Mouse (Mus musculus): ENCODE data around the gene Rbfox3. TPM values are rescaled to one million over a fixed set of nuclear protein-coding genes. Genes with fewer than 3 reads are reported as not detected.

The Rbfox3 gene
- polyA plus RNA-seq, 1 experiment from 2014 or later: 51.1 TPM

DNA sequence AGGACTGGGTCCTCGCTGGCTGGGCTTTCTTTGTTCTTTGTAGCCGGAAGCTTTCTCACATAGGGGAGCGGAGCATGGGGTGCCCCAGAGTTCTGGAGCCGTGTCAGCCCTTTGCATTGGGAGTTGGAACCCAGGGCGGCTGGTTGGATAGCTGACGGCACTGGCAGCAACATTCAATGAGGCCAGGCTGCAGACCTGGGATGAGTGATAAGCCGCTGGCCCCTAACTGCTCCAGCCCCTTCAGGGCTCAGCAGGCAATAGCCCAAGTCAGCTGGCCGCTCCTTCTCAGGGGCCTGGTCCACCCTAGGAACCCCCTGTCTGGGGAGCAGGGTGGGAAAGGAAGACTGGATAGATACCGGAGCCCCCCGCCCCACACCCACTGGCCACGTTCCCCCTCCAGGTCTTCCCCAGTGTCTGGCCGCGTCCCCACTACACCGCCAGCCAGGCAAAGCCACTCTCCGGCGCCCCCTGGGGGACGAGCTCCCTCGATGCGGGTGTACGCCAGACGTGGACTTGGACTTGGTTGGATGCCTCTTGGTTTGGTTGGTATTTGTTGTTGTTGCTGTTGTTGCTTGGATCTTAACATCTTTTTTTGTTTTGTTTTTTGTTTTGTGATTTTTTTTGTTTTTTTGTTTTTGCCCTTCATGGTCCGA is 420.7 kb downstream of the Rbfox3 start:
- Histone ChIP-seq H3K4me2 (replicated peaks) (peak overlapping the region; percentile 24), H3K9ac (replicated peaks) (no peak overlapping the region)

DNA sequence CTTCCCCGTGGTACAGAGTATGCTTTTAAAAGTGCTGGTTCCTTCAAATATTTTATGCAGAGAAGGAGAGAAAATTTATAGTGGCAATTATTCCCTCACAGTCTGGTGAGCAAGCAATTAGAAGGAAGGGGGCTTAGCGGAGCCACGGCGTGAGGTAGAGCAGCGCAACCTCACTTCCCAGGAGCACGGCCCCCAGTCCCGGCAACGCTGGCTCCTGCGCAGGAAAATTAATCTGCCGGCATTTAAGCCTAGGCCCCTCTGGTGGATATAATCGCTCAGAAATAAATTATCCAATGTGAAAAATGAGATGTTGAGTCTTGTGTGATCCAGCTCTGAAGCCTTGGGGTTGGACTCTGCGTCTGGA is 422.5 kb downstream of the Rbfox3 start:
- peaks cover 7% of the 10 kb centered on the region for H3K4me1 ChIP-seq

More for the DNA sequence above, 420.7 kb downstream of the Rbfox3 start:
- no peak overlapping the region for H3K27ac ChIP-seq (replicated peaks)
- H3K4me1 ChIP-seq: 0 out of 2 replicates have a peak, but pooled peaks cover 3% of the 10 kb centered on the region
- WGBS: 20% methylated on average over 22 of the region's 22 CpGs
- no peaks in the 10 kb centered on the region for H3K9me3 ChIP-seq
- no peak overlapping the region for H3K4me3 ChIP-seq
- H3K27me3 ChIP-seq: no peaks in the 10 kb centered on the region
- peak; percentile 15; the same call in 1 of the 2 replicates for ATAC-seq (replicated peaks)
- no peaks in the 10 kb centered on the region for H3K36me3 ChIP-seq

DNA sequence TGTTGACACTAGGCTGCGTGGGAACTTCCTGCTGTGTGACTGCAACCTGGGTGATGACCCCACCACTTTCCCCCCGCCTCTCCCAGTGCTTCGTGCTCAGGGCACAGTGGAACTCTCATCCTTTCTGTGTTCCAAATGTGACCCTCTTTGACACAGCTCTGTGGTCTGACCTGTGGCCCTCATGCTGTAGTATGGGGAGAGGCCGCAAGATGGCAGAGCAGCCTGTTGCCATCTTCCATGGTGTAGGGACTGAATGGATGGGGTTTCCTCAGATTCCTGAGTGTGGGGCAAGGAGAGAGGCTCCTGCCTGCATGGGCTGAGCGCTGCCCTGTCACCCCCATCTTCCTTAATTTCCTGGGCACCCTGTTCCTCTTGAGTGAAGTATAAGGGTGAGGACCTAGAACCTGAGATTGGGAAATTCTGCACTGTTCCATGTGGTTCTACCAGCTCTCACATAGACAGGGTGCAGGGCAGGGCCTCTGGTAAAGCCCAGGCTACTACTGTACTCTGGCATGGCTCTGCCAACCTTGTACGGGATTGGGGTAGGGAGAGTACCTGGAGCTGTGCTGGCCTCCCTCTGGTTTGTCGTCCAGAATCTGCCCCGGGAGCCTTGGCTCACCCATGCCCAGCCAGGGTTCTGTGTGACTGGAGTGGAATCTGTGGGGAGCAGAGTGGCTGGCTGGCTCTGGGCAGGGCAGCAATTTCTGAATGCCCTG is 423.0 kb downstream of the Rbfox3 start:
- no peak overlapping the region for H3K9ac ChIP-seq (replicated peaks)
- 66% methylated on average over 8 of the region's 8 CpGs for WGBS
- H3K27ac ChIP-seq (replicated peaks): peak overlapping the region; percentile 18; the same call in 1 of the 2 replicates
- H3K36me3 ChIP-seq: no peaks in the 10 kb centered on the region
- peaks cover 7% of the 10 kb centered on the region for H3K4me1 ChIP-seq
- H3K27me3 ChIP-seq: no peaks in the 10 kb centered on the region
- ATAC-seq (replicated peaks): no peak
- no peak overlapping the region for H3K4me3 ChIP-seq
- no peaks in the 10 kb centered on the region for H3K9me3 ChIP-seq
- H3K4me2 ChIP-seq (replicated peaks): no peak overlapping the region

More for the DNA sequence above, 422.5 kb downstream of the Rbfox3 start:
- Histone ChIP-seq H3K4me3 (no peak overlapping the region), H3K27me3 (no peaks in the 10 kb centered on the region), H3K27ac (replicated peaks) (peak overlapping the region; percentile 18; the same call in 1 of the 2 replicates), H3K4me2 (replicated peaks) (no peak overlapping the region), H3K9ac (replicated peaks) (no peak overlapping the region), H3K9me3 (no peaks in the 10 kb centered on the region), H3K36me3 (no peaks in the 10 kb centered on the region)
- no peak for ATAC-seq (replicated peaks)
- WGBS: 66% methylated on average over 12 of the region's 12 CpGs

DNA sequence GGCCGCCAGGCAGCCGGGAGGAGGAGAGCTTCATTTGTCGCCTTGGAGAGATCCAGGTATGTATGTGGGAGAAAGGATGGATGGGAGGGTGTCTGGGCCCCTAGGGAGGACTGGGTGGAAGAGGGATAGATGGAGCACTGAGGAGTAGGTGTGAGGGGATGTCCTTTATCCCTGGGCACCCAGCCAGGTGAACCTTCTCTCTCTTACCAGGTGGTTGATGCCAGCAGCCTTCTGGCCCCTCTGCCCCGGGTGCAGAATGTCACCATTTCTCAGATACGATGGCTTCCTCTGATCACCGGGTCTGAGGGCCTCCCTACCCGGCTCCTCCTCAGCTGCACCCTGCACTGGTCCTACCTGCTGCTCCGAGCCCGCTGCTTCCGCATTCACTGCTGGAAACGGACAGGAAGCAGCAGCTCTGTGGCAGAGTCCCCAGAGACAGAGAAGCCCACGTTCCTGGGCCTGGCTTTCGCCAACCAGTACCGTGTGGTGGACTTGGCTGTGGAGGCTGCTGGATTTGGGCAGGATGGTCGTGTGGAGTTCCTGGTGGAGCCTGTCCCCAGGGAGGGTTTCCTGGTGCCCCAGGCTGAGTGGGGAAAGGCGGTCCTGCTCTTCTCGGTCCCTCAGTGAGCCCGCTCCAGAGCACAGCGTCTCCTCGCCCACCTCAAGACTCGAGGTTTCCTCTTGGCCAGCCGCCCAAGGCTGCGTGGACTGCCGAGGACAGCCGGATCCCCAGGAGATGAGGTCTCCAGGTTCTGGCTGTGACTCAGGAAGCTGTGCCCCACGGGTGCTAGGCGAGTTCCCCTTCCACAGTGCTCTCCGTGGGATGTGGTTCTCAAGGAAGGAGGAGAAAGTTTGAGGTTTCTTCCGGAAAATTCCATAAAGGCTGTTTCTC is 424.3 kb downstream of the Rbfox3 start:
- Histone ChIP-seq H3K36me3 (no peaks in the 10 kb centered on the region), H3K4me2 (replicated peaks) (no peak overlapping the region), H3K27ac (replicated peaks) (no peak overlapping the region), H3K9me3 (no peaks in the 10 kb centered on the region), H3K27me3 (no peaks in the 10 kb centered on the region), H3K9ac (replicated peaks) (no peak overlapping the region), H3K4me1 (peaks cover 7% of the 10 kb centered on the region), H3K4me3 (no peak overlapping the region)
- ATAC-seq (replicated peaks): no peak
- WGBS: 87% methylated on average over 29 of the region's 29 CpGs

DNA sequence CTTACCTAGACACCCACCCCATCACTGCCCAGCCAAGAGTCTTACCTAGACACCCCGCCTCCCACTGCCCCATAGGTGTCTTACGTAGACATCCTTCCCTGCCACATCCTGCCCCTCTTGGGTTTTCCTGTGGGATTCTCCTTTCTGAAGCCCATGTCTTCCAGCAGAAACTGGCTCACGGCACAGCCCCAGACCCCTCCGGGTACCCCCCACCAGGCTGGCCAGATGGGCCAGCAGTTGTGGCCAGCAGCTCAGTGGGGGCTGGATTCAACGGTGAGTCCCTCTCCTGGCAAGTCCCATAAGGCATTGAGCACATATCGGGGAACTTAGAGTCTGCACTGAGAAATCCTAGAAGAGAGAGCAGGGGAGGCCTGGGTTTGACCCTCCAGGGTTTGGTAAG is 425.1 kb downstream of the Rbfox3 start:
- 85% methylated on average over 6 of the region's 6 CpGs for WGBS
- Histone ChIP-seq H3K27ac (replicated peaks) (no peak overlapping the region), H3K36me3 (no peaks in the 10 kb centered on the region), H3K4me2 (replicated peaks) (no peak overlapping the region), H3K4me3 (no peak overlapping the region), H3K9me3 (no peaks in the 10 kb centered on the region), H3K27me3 (no peaks in the 10 kb centered on the region), H3K9ac (replicated peaks) (no peak overlapping the region), H3K4me1 (peaks cover 7% of the 10 kb centered on the region)
- no peak for ATAC-seq (replicated peaks)

DNA sequence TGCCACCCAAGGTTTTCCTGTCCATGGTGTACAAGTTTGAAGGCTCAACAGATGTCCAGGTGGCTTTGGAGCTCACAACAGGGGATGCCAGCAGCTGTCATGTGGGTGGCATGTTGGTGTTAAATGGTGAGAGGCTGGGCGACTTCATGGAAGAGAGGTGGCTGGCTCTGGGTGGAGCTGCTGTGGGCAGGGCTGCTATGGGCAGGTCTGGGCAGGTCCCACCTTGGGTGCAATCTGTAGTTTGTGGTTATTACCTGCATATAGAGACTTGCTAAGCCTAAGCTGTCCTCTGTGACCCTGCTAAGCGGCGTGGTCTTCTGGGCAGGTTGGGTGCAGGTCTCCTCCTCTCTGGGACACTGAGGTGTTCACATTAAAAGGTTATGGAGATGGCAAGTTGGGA is 425.6 kb downstream of the Rbfox3 start:
- H3K4me1 ChIP-seq: peaks cover 7% of the 10 kb centered on the region

DNA sequence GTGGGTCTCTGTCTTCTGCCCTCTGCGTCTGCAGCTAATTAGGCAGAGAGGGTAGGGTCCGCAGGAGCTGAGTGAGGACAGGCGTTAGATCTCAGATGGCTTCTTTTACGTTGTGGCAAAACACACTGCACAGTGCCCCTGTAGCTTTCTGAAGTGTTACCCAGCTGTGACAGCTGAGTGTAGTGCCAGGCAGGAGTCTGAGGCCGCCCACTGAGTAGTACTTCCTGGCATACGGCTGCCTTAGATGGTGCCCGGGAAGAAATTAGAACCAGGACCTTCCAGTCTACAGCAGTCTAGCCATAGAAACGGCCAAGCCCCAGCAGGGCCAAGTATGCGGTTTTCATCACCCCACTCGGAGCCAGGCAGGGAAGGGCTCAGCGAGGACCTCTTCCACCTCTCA is 426.1 kb downstream of the Rbfox3 start:
- no peaks in the 10 kb centered on the region for H3K27me3 ChIP-seq
- 78% methylated on average over 11 of the region's 11 CpGs for WGBS
- H3K4me1 ChIP-seq: peaks cover 5% of the 10 kb centered on the region

More for the DNA sequence above, 425.6 kb downstream of the Rbfox3 start:
- H3K4me2 ChIP-seq (replicated peaks): no peak overlapping the region
- no peak overlapping the region for H3K9ac ChIP-seq (replicated peaks)
- no peaks in the 10 kb centered on the region for H3K9me3 ChIP-seq
- H3K4me3 ChIP-seq: no peak overlapping the region
- H3K27ac ChIP-seq (replicated peaks): no peak overlapping the region
- no peaks in the 10 kb centered on the region for H3K27me3 ChIP-seq
- 83% methylated on average over 3 of the region's 3 CpGs for WGBS
- ATAC-seq (replicated peaks): no peak
- no peaks in the 10 kb centered on the region for H3K36me3 ChIP-seq

DNA sequence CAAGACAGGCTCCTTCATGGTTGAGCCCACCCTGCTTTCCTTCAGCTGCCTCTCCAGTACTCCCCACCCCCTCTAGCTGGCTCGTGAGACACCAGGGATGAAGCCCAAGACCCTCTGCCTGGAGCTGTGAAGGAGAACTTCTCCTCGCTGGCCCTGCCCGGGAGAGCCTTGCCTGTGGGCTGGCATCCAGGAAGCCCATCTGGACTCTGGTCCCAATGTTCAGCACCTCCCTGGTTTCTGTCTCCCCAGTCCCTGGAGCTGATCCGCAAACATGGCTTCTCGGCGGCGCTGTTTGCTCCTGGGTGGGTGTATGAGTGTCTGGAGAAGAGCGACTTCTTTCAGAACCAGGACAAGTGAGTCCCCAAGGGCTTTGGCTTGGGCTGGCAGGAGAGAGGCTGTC is 427.2 kb downstream of the Rbfox3 start:
- no peak for ATAC-seq (replicated peaks)

More for the DNA sequence above, 426.1 kb downstream of the Rbfox3 start:
- H3K4me3 ChIP-seq: no peak overlapping the region
- no peaks in the 10 kb centered on the region for H3K9me3 ChIP-seq
- no peak overlapping the region for H3K27ac ChIP-seq (replicated peaks)
- no peak for ATAC-seq (replicated peaks)
- H3K4me2 ChIP-seq (replicated peaks): no peak overlapping the region
- H3K36me3 ChIP-seq: no peaks in the 10 kb centered on the region
- no peak overlapping the region for H3K9ac ChIP-seq (replicated peaks)

DNA sequence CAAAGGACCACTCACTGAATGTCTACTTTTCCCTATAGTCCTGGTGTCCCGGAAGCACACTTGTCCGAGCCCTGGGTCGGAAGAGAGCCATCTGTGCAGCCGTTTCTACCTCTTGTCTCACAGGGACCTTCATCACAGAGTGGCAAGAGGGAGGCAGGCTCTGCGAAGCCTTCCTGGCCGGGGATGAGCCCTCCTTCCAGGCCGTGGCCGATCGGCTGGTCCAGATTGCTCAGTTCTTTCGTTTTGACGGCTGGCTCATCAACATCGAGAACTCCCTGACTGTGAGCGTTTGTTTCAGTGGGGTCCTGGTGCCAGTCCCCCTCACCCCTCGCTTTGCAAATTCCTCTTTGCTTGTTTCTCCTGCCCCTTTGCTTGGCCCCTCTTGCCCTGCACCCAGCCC is 429.6 kb downstream of the Rbfox3 start:
- Histone ChIP-seq H3K4me2 (replicated peaks) (no peak overlapping the region), H3K4me1 (peaks cover 13% of the 10 kb centered on the region), H3K27me3 (no peaks in the 10 kb centered on the region), H3K36me3 (no peaks in the 10 kb centered on the region), H3K27ac (replicated peaks) (no peak overlapping the region), H3K4me3 (no peak overlapping the region), H3K9ac (replicated peaks) (no peak overlapping the region), H3K9me3 (no peaks in the 10 kb centered on the region)
- ATAC-seq (replicated peaks): no peak
- 84% methylated on average over 14 of the region's 14 CpGs for WGBS

More for the DNA sequence above, 427.2 kb downstream of the Rbfox3 start:
- Histone ChIP-seq H3K4me1 (peaks cover 5% of the 10 kb centered on the region), H3K9me3 (no peaks in the 10 kb centered on the region), H3K27me3 (no peaks in the 10 kb centered on the region), H3K27ac (replicated peaks) (no peak overlapping the region), H3K4me3 (no peak overlapping the region), H3K4me2 (replicated peaks) (no peak overlapping the region), H3K9ac (replicated peaks) (no peak overlapping the region), H3K36me3 (no peaks in the 10 kb centered on the region)
- 80% methylated on average over 8 of the region's 8 CpGs for WGBS

DNA sequence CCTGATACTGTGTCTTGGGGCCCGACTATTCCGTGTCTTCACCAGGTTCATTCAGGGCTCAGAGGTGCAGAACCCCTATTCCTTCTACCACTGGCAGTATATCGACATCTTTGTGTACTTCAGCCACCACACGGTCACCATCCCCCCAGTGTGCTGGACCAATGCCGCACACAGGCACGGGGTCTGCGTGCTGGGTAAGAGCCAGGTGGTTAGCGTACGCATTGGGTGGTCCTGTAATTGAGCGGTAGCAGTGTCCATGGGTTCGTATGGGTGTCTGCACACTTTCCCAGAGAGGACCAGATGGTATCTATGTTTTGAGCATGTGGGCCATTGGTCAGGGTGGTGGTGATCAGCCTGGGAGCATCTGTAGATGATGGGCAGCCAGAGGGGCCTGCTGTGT is 430.2 kb downstream of the Rbfox3 start:
- no peaks in the 10 kb centered on the region for H3K9me3 ChIP-seq
- no peaks in the 10 kb centered on the region for H3K36me3 ChIP-seq
- H3K4me1 ChIP-seq: peaks cover 17% of the 10 kb centered on the region
- no peak overlapping the region for H3K27ac ChIP-seq (replicated peaks)
- WGBS: 92% methylated on average over 11 of the region's 11 CpGs
- H3K4me2 ChIP-seq (replicated peaks): no peak overlapping the region
- H3K9ac ChIP-seq (replicated peaks): no peak overlapping the region
- no peak for ATAC-seq (replicated peaks)
- H3K4me3 ChIP-seq: no peak overlapping the region
- H3K27me3 ChIP-seq: no peaks in the 10 kb centered on the region

DNA sequence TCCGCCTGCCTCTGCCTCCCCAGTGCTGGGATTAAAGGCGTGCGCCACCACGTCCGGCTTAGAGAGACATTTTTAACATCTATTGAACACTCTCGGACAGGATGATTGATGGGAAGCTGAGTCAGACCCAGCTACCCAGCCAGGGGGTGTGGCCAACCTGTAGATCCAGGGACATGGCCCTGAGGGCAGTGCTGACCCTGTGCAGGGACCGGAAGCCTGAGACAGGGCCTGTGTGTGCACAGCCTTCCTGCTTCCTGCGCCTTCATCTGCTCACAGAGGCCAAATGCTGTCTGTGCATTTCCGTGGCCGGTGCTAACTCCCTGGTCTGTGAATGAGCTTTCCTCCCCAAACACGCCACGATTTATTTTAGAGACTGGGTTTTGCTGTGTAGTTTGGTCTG is 431.6 kb downstream of the Rbfox3 start:
- no peak overlapping the region for H3K27ac ChIP-seq (replicated peaks)
- ATAC-seq (replicated peaks): no peak
- no peak overlapping the region for H3K4me3 ChIP-seq
- H3K9ac ChIP-seq (replicated peaks): no peak overlapping the region
- H3K4me1 ChIP-seq: peaks cover 17% of the 10 kb centered on the region
- no peaks in the 10 kb centered on the region for H3K27me3 ChIP-seq
- WGBS: 89% methylated on average over 12 of the region's 12 CpGs
- H3K4me2 ChIP-seq (replicated peaks): no peak overlapping the region
- H3K36me3 ChIP-seq: no peaks in the 10 kb centered on the region
- H3K9me3 ChIP-seq: no peaks in the 10 kb centered on the region
